9 mouse cellular contexts compared by ENCODE assay signal in genomic region chr6:117652917-117653316, GRCm38 (mm10).
DNase-seq lines count a peak whose midpoint lies in the region; ATAC-seq and TF ChIP-seq lines count a peak whose summit lies in the region.
"Had no signal": no experiment of that assay in that cellular context is flagged by ENCODE, and none has a peak within 500 bp of the region (broad histone marks: within the 10 kb centered on the region; RNA-seq: fewer than 3 reads in every experiment).

No protein-coding gene starts in this region.

- no peak for TF ChIP-seq CTCF in lung, adult 2 months (IDR thresholded peaks at IDR 0.05; ENCODE audit: insufficient read depth, low read length)

- H3K4me3 ChIP-seq in heart, embryonic 12.5 days: no peak overlapping the region
- H3K4me3 ChIP-seq in lung, adult 2 months (replicated peaks; ENCODE audit: extremely low read depth, low read depth, low read length): no peak overlapping the region
- H3K4me3 ChIP-seq in forebrain, embryonic 15.5 days: no peak overlapping the region

- ATAC-seq in heart, embryonic 12.5 days (ENCODE audit: insufficient number of reproducible peaks, low FRiP score): no peak
- no peak for ATAC-seq in forebrain, embryonic 15.5 days (replicated peaks)

- H3K9ac ChIP-seq in heart, embryonic 12.5 days: no peak overlapping the region
- no peak overlapping the region for H3K9ac ChIP-seq in forebrain, embryonic 15.5 days (replicated peaks)

- no peaks in the 10 kb centered on the region for H3K9me3 ChIP-seq in heart, embryonic 12.5 days (replicated peaks)
- H3K9me3 ChIP-seq in forebrain, embryonic 15.5 days: no peaks in the 10 kb centered on the region

- H3K27ac ChIP-seq in heart, embryonic 12.5 days (ENCODE audit: poor library complexity, severe bottlenecking): no peak overlapping the region
- no peak overlapping the region for H3K27ac ChIP-seq in forebrain, embryonic 15.5 days (replicated peaks)
- H3K27ac ChIP-seq: kidney, postnatal 0 days had no signal

- intact Hi-C loops in gastrocnemius, postnatal 14 days (cut with DNase I; ENCODE audit: low total_unique reads): no loop called here

- H3K27me3 ChIP-seq in heart, embryonic 12.5 days (replicated peaks): peaks cover 23% of the 10 kb centered on the region
- no peaks in the 10 kb centered on the region for H3K27me3 ChIP-seq in forebrain, embryonic 15.5 days

- no peak overlapping the region for H3K4me2 ChIP-seq in heart, embryonic 12.5 days
- H3K4me2 ChIP-seq in forebrain, embryonic 15.5 days (replicated peaks): no peak overlapping the region

- peak; percentile 99 for DNase-seq in heart, adult 11 months
- peak; percentile 81 for DNase-seq in Muller cell, postnatal 12 days (ENCODE audit: inconsistent ontology term)
- DNase-seq in gastrocnemius, postnatal 14 days: peak; percentile 60
- peak; percentile 53 for DNase-seq in lung, adult 2 months
- no peak for DNase-seq in thymus, postnatal 10 days (ENCODE audit: low spot score in 2 of 2)
- DNase-seq in right cerebral cortex, postnatal 14 days: no peak

- H3K36me3 ChIP-seq in heart, embryonic 12.5 days: no peaks in the 10 kb centered on the region
- no peaks in the 10 kb centered on the region for H3K36me3 ChIP-seq in forebrain, embryonic 15.5 days

- no peak for TF ChIP-seq POLR2A in lung, adult 2 months (IDR thresholded peaks at IDR 0.05; ENCODE audit: borderline replicate concordance, extremely low read depth, low read depth, low read length)

- 66% methylated on average over 9 of the region's 9 CpGs for WGBS in heart, embryonic 12.5 days
- WGBS in lung, adult 2 months: 27% methylated on average over 9 of the region's 9 CpGs
- WGBS in forebrain, embryonic 15.5 days: 77% methylated on average over 9 of the region's 9 CpGs

- peaks cover 6% of the 10 kb centered on the region for H3K4me1 ChIP-seq in heart, embryonic 12.5 days (replicated peaks)
- H3K4me1 ChIP-seq in lung, adult 2 months (ENCODE audit: control insufficient read depth, insufficient read depth, low read length): peaks cover 5% of the 10 kb centered on the region
- no peaks in the 10 kb centered on the region for H3K4me1 ChIP-seq in forebrain, embryonic 15.5 days

Comparison
In these comparisons a context has a peak if more than half of its experiments do, and no peak if none do; other contexts are left out.
1. DNase-seq: peak in heart, adult 11 months (single experiment), Muller cell, postnatal 12 days (single experiment), gastrocnemius, postnatal 14 days (single experiment) and lung, adult 2 months (single experiment); none in thymus, postnatal 10 days (0 of 2) and right cerebral cortex, postnatal 14 days (single experiment).